Mouse (Mus musculus) CH12.LX (cell line): ENCODE data around the gene Arhgap6. TPM values are rescaled to one million over a fixed set of nuclear protein-coding genes. Genes with fewer than 3 reads are reported as not detected.

ENCODE experiments used
- DNase-seq: peaks from one replicate; pipeline ENCODE4 v3.0.0-alpha.2; 2013; ENCODE audit errors: extremely low read depth
- H3K27ac ChIP-seq: 2 replicates; pipeline ENCODE4 v1.5.1; 2012; ENCODE audit warnings: low read depth, mild to moderate bottlenecking, control low read depth, moderate library complexity; ENCODE audit not compliant: insufficient read depth
- H3K27me3 ChIP-seq: replicated peaks from 2 replicates; pipeline ENCODE3; 2012; ENCODE audit warnings: inconsistent platforms
- H3K36me3 ChIP-seq, 2 experiments: replicated peaks in 1 of 2; 2 replicates each; pipeline versions ENCODE3 to v1.6.1; 2012; ENCODE audit warnings: inconsistent platforms in 1 of 2, low read length in 1 of 2, mild to moderate bottlenecking in 1 of 2, mixed read lengths in 1 of 2, moderate library complexity in 1 of 2; ENCODE audit not compliant: control insufficient read depth in 1 of 2, insufficient read depth in 1 of 2
- H3K4me1 ChIP-seq, 2 experiments: 2 replicates each; pipeline ENCODE4 v1.6.1; 2012; ENCODE audit warnings: inconsistent platforms in 1 of 2, moderate library complexity in 1 of 2; ENCODE audit not compliant: insufficient read depth in 2 of 2, control insufficient read depth in 1 of 2
- H3K4me2 ChIP-seq: 2 replicates; pipeline ENCODE4 v1.6.1; 2012; ENCODE audit warnings: low read depth, mild to moderate bottlenecking, control low read depth; ENCODE audit not compliant: poor library complexity, insufficient read depth, severe bottlenecking
- H3K4me3 ChIP-seq, 3 experiments: fragments of 150-350 bp in 1 of 3; sonication (generic) in 1 of 3; replicated peaks in 1 of 3; 2 replicates each; pipeline versions ENCODE3 to v1.5.1; 2011 to 2012; ENCODE audit warnings: low read depth in 2 of 3, low read length in 2 of 3, mild to moderate bottlenecking in 2 of 3, moderate library complexity in 2 of 3, control low read depth in 1 of 3, improper control_type of control experiment in 1 of 3, inconsistent platforms in 1 of 3, mixed read lengths in 1 of 3; ENCODE audit not compliant: poor library complexity in 1 of 3
- H3K79me2 ChIP-seq: replicated peaks from 2 replicates; pipeline ENCODE4 v1.6.1; 2012; ENCODE audit warnings: mild to moderate bottlenecking, moderate library complexity; ENCODE audit not compliant: control insufficient read depth, poor library complexity, insufficient read depth, severe bottlenecking; ENCODE audit errors: extremely low read depth
- H3K9ac ChIP-seq: 2 replicates; pipeline ENCODE4 v1.6.1; 2012; ENCODE audit warnings: low read depth, mild to moderate bottlenecking, control low read depth, moderate library complexity; ENCODE audit not compliant: insufficient read depth
- H3K9me3 ChIP-seq: replicated peaks from 2 replicates; pipeline ENCODE3; 2012; ENCODE audit warnings: low read length, inconsistent platforms, mixed read lengths
- BHLHE40 ChIP-seq: IDR thresholded peaks from 2 replicates; pipeline ENCODE4 v1.6.1; 2011; ENCODE audit warnings: mild to moderate bottlenecking, low read depth, low read length, improper control_type of control experiment
- CHD1 ChIP-seq: IDR thresholded peaks from 2 replicates; pipeline ENCODE4 v1.6.1; 2012; ENCODE audit warnings: low read depth, low read length, improper control_type of control experiment, inconsistent platforms
- CTCF ChIP-seq, 2 experiments: IDR thresholded peaks in 1 of 2; conservative IDR thresholded peaks in 1 of 2; 2 replicates each; pipeline ENCODE4 v1.5.1; 2011 to 2012; ENCODE audit warnings: low read depth in 2 of 2, low read length in 2 of 2, improper control_type of control experiment in 1 of 2, inconsistent platforms in 1 of 2, mild to moderate bottlenecking in 1 of 2, moderate library complexity in 1 of 2
- E2F4 ChIP-seq: IDR thresholded peaks from 2 replicates; pipeline ENCODE4 v1.6.1; 2011; ENCODE audit warnings: low read depth, low read length, improper control_type of control experiment; ENCODE audit not compliant: insufficient replicate concordance
- ELF1 ChIP-seq: IDR thresholded peaks from 2 replicates; pipeline ENCODE4 v1.6.1; 2014; ENCODE audit warnings: low read depth, mild to moderate bottlenecking, inconsistent platforms, low read length, improper control_type of control experiment
- EP300 ChIP-seq: IDR thresholded peaks from 2 replicates; pipeline ENCODE4 v1.6.1; 2011; ENCODE audit warnings: low read length, improper control_type of control experiment
- GABPA ChIP-seq: IDR thresholded peaks from 2 replicates; pipeline ENCODE4 v1.6.1; 2012; ENCODE audit warnings: low read depth, low read length, improper control_type of control experiment, inconsistent platforms; ENCODE audit not compliant: insufficient replicate concordance
- HCFC1 ChIP-seq: IDR thresholded peaks from 2 replicates; pipeline ENCODE4 v1.6.1; 2012; ENCODE audit warnings: low read depth, mild to moderate bottlenecking, inconsistent platforms, low read length, improper control_type of control experiment
- IRF4 ChIP-seq: IDR thresholded peaks from 2 replicates; pipeline ENCODE4 v1.6.1; 2014; ENCODE audit warnings: low read depth, mild to moderate bottlenecking, inconsistent platforms, low read length, improper control_type of control experiment
- JUN ChIP-seq: IDR thresholded peaks from 2 replicates; pipeline ENCODE4 v1.6.1; 2011; ENCODE audit warnings: low read depth, mild to moderate bottlenecking, low read length, improper control_type of control experiment, moderate library complexity; ENCODE audit not compliant: insufficient read depth
- JUND ChIP-seq: conservative IDR thresholded peaks from 2 replicates; pipeline ENCODE4 v1.6.1; 2011; ENCODE audit warnings: low read depth, low read length, improper control_type of control experiment
- KAT2A ChIP-seq: IDR thresholded peaks from 2 replicates; pipeline ENCODE4 v1.6.1; 2012; ENCODE audit warnings: low read length, improper control_type of control experiment, inconsistent platforms; ENCODE audit not compliant: insufficient replicate concordance
- MAFK ChIP-seq: IDR thresholded peaks from 2 replicates; pipeline ENCODE4 v1.6.1; 2011; ENCODE audit warnings: low read length, improper control_type of control experiment; ENCODE audit not compliant: insufficient replicate concordance
- MAZ ChIP-seq: IDR thresholded peaks from 2 replicates; pipeline ENCODE4 v1.6.1; 2012; ENCODE audit warnings: low read depth, mild to moderate bottlenecking, inconsistent platforms, low read length, improper control_type of control experiment, moderate library complexity
- MYC ChIP-seq: IDR thresholded peaks from 2 replicates; pipeline ENCODE4 v1.6.1; 2011; ENCODE audit warnings: low read depth, mild to moderate bottlenecking, improper control_type of control experiment, low read length
- NELFE ChIP-seq: IDR thresholded peaks from 2 replicates; pipeline ENCODE4 v1.6.1; 2011; ENCODE audit warnings: low read depth, low read length, improper control_type of control experiment
- PAX5 ChIP-seq: IDR thresholded peaks from 2 replicates; pipeline ENCODE4 v1.6.1; 2012; ENCODE audit warnings: low read length, inconsistent platforms, mixed read lengths
- RCOR1 ChIP-seq: conservative IDR thresholded peaks from 2 replicates; pipeline ENCODE4 v1.6.1; 2012; ENCODE audit warnings: low read depth, mild to moderate bottlenecking, inconsistent platforms, low read length, improper control_type of control experiment
- SIN3A ChIP-seq: IDR thresholded peaks from 2 replicates; pipeline ENCODE4 v1.6.1; 2012; ENCODE audit warnings: low read length, improper control_type of control experiment, inconsistent platforms
- TBP ChIP-seq: conservative IDR thresholded peaks from 2 replicates; pipeline ENCODE4 v1.6.1; 2011; ENCODE audit warnings: low read depth, low read length, improper control_type of control experiment
- UBTF ChIP-seq: IDR thresholded peaks from 2 replicates; pipeline ENCODE4 v1.6.1; 2012; ENCODE audit warnings: low read depth, mild to moderate bottlenecking, inconsistent platforms, low read length, improper control_type of control experiment, moderate library complexity
- USF1 ChIP-seq: IDR thresholded peaks from 2 replicates; pipeline ENCODE4 v1.6.1; 2014; ENCODE audit warnings: low read depth, mild to moderate bottlenecking, inconsistent platforms, low read length, improper control_type of control experiment
- ZC3H11A ChIP-seq: IDR thresholded peaks from 2 replicates; pipeline ENCODE4 v1.6.1; 2012; ENCODE audit warnings: low read depth, mild to moderate bottlenecking, inconsistent platforms, low read length, improper control_type of control experiment
- ZKSCAN1 ChIP-seq: IDR thresholded peaks from 2 replicates; pipeline ENCODE4 v1.6.1; 2012; ENCODE audit warnings: low read depth, inconsistent platforms, low read length, improper control_type of control experiment, borderline replicate concordance
- ZMIZ1 ChIP-seq: IDR thresholded peaks from 2 replicates; pipeline ENCODE4 v1.6.1; 2012; ENCODE audit warnings: low read depth, mild to moderate bottlenecking, inconsistent platforms, low read length, improper control_type of control experiment
- ZNF384 ChIP-seq: IDR thresholded peaks from 2 replicates; pipeline ENCODE4 v1.6.1; 2012; ENCODE audit warnings: low read depth, low read length, improper control_type of control experiment, inconsistent platforms
- dilution Hi-C: fragments of 300-500 bp; cut with MboI; formaldehyde crosslinking; loops from 2 replicates; pipeline ENCODE4 v1.14.3; 2020; ENCODE audit warnings: low sequenced_read_pairs; ENCODE audit not compliant: extremely low pct_unique_long_range_greater_than_20kb, extremely low pct_ligation_motif_present
- in situ Hi-C: fragments of 300-500 bp; cut with MboI; formaldehyde crosslinking; loops from 3 replicates; pipeline ENCODE4 v1.14.3; 2019; ENCODE audit warnings: low sequenced_read_pairs, low pct_ligation_motif_present, low pct_unique_long_range_greater_than_20kb, mixed read lengths
- polyA plus RNA-seq: library from polyadenylated mRNA; unstranded; fragments of >175 nt; gene quantifications from 2 replicates; pipeline ENCODE4 v1.2.1, GENCODE M21; 2012; ENCODE audit warnings: low read depth; ENCODE audit not compliant: insufficient read length
- total RNA-seq, 2 experiments: library from RNA; depleted of rRNA; stranded (reverse); fragments of 300-350 nt in 1 of 2; fragments of >200 nt in 1 of 2; gene quantifications; 2 replicates each; pipeline ENCODE4 v1.2.3; 2012 to 2014

Gene Arhgap6
- total and polyA plus RNA-seq, 3 experiments: 0.13 to 0.47 (median 0.46) TPM

- H3K27me3 ChIP-seq: no peaks in the 10 kb centered on the region
- H3K36me3 ChIP-seq: no peaks in the 10 kb centered on the region
- no peak overlapping the region for H3K4me3 ChIP-seq
- no peak overlapping the region for H3K9ac ChIP-seq
- H3K4me1 ChIP-seq: no peaks in the 10 kb centered on the region
- no peak for DNase-seq
- dilution Hi-C loops (no loop called here), in situ Hi-C loops (no loop called here)
- no peak overlapping the region for H3K4me2 ChIP-seq
- no peak overlapping the region for H3K27ac ChIP-seq
- H3K79me2 ChIP-seq: no peaks in the 10 kb centered on the region
- H3K9me3 ChIP-seq: no peaks in the 10 kb centered on the region
- TF ChIP-seq CHD1: no peak
- TF ChIP-seq E2F4: no peak
- no peak for TF ChIP-seq JUND
- no peak for TF ChIP-seq HCFC1
- TF ChIP-seq MAZ: no peak
- TF ChIP-seq MYC: no peak
- no peak for TF ChIP-seq KAT2A
- TF ChIP-seq UBTF: no peak
- no peak for TF ChIP-seq ZC3H11A
- no peak for TF ChIP-seq ZNF384
- TF ChIP-seq BHLHE40: no peak
- no peak for TF ChIP-seq IRF4
- TF ChIP-seq USF1: no peak
- no peak for TF ChIP-seq TBP
- TF ChIP-seq ELF1: no peak
- TF ChIP-seq ZMIZ1: no peak
- no peak for TF ChIP-seq EP300
- TF ChIP-seq RCOR1: no peak
Measured at GRCm38 (mm10) chrX:169062555-169062954, 267.7 kb downstream of the Arhgap6 start.

GRCm38 (mm10) chrX:169065298-169065697 lies 270.4 kb downstream of the Arhgap6 start:
- TF ChIP-seq UBTF (no peak), HCFC1 (no peak), MAFK (no peak), GABPA (no peak), JUN (no peak), CTCF (conservative IDR thresholded peaks at IDR 0.05 in 1 of 2, IDR thresholded peaks at IDR 0.05 in 1 of 2; ENCODE audit: low read depth in 2 of 2, low read length in 2 of 2) (no peak), CHD1 (no peak), SIN3A (no peak), PAX5 (no peak), KAT2A (no peak), ELF1 (no peak), ZKSCAN1 (no peak), NELFE (no peak), ZNF384 (no peak)
- Histone ChIP-seq H3K36me3 (no peaks in the 10 kb centered on the region), H3K9ac (no peak overlapping the region), H3K79me2 (no peaks in the 10 kb centered on the region), H3K27ac (no peak overlapping the region), H3K27me3 (no peaks in the 10 kb centered on the region), H3K4me3 (no peak overlapping the region), H3K4me1 (no peaks in the 10 kb centered on the region), H3K4me2 (no peak overlapping the region), H3K9me3 (no peaks in the 10 kb centered on the region)
- no peak for DNase-seq
- in situ Hi-C loops (no loop called here), dilution Hi-C loops (no loop called here)
